Mouse (Mus musculus) stomach, embryonic 16.5 days (tissue): ENCODE results near the gene Hrh1. TPM values are rescaled to one million over a fixed set of nuclear protein-coding genes. Genes with fewer than 3 reads are reported as not detected.
A peak's percentile ranks its signal among the peaks of the same experiment; 100 is the strongest.

Experiments
- ATAC-seq: fragments of 200-750 bp; cut with Nextera tagmentation; 2 replicates; pipeline ENCODE4 v1.8.0; 2017; ENCODE audit warnings: moderate number of reproducible peaks, moderate TSS enrichment; ENCODE audit not compliant: insufficient read depth, low FRiP score
- H3K27ac ChIP-seq: fragments of 300-500 bp; sonication (generic); 2 replicates; pipeline ENCODE4 v1.5.1; 2014; ENCODE audit warnings: low read length
- H3K27me3 ChIP-seq: fragments of 300-500 bp; sonication (generic); 2 replicates; pipeline ENCODE4 v1.6.1; 2014; ENCODE audit warnings: low read length, control low read depth, mixed read lengths; ENCODE audit not compliant: control insufficient read depth, insufficient read depth
- H3K36me3 ChIP-seq: fragments of 300-500 bp; sonication (generic); 2 replicates; pipeline ENCODE4 v1.6.1; 2014; ENCODE audit warnings: low read length; ENCODE audit not compliant: control insufficient read depth, insufficient read depth
- H3K4me1 ChIP-seq: fragments of 300-500 bp; sonication (generic); 2 replicates; pipeline ENCODE4 v1.6.1; 2014; ENCODE audit warnings: low read length, control low read depth, mixed read lengths; ENCODE audit not compliant: control insufficient read depth, insufficient read depth
- H3K4me2 ChIP-seq: fragments of 300-500 bp; sonication (generic); 2 replicates; pipeline ENCODE4 v1.6.1; 2014; ENCODE audit warnings: low read depth, low read length, mixed read lengths
- H3K4me3 ChIP-seq: fragments of 300-500 bp; sonication (generic); replicated peaks from 2 replicates; pipeline ENCODE4 v1.5.1; 2014; ENCODE audit warnings: mild to moderate bottlenecking, low read length
- H3K9ac ChIP-seq: fragments of 300-500 bp; sonication (generic); 2 replicates; pipeline ENCODE4 v1.6.1; 2014; ENCODE audit warnings: low read length
- H3K9me3 ChIP-seq: fragments of 300-500 bp; sonication (generic); replicated peaks from 2 replicates; pipeline ENCODE4 v1.6.1; 2016; ENCODE audit warnings: low read length, control low read depth; ENCODE audit not compliant: control insufficient read depth
- WGBS: fragments of 180-500 bp; shearing (Covaris S2); extraction: QIAGEN DNeasy Blood & Tissue Kit; methylation state at CpG from one replicate; pipeline ENCODE4 v1.1.7; 2014; 5-methylcytosine and 5-hydroxymethylcytosine counted together
- polyA plus RNA-seq: library from polyadenylated mRNA; unstranded; fragments of >200 nt; fragmentation: Nextera tagmentation; extraction: Ambion mirVana; gene quantifications from 2 replicates; pipeline ENCODE4 v1.2.1, GENCODE M21; 2015

The Hrh1 gene
- polyA plus RNA-seq, 1 experiment from 2014 or later = 0.19 TPM

- Histone ChIP-seq H3K4me2 (no peak overlapping the region), H3K4me1 (0 out of 2 replicates have a peak, but pooled peaks cover 3% of the 10 kb centered on the region), H3K4me3 (no peak overlapping the region), H3K27me3 (no peaks in the 10 kb centered on the region), H3K36me3 (no peaks in the 10 kb centered on the region), H3K9ac (no peak overlapping the region), H3K9me3 (peaks cover 2% of the 10 kb centered on the region; the same call in 1 of the 2 replicates), H3K27ac (no peak overlapping the region)
- no peak for ATAC-seq
- WGBS = 77% methylated on average over 5 of the region's 5 CpGs
Observed at GRCm38 (mm10) chr6:114434524-114434923, 36.8 kb downstream of the Hrh1 start.

GRCm38 (mm10) chr6:114440302-114440701 lies 42.6 kb downstream of the Hrh1 start:
- Histone ChIP-seq H3K9ac (no peak overlapping the region), H3K4me3 (no peak overlapping the region), H3K4me2 (no peak overlapping the region), H3K4me1 (no peaks in the 10 kb centered on the region), H3K27ac (no peak overlapping the region), H3K27me3 (no peaks in the 10 kb centered on the region), H3K9me3 (peaks cover 4% of the 10 kb centered on the region; the same call in 1 of the 2 replicates), H3K36me3 (no peaks in the 10 kb centered on the region)
- WGBS = 49% methylated on average over 2 of the region's 2 CpGs
- no peak for ATAC-seq

DNA sequence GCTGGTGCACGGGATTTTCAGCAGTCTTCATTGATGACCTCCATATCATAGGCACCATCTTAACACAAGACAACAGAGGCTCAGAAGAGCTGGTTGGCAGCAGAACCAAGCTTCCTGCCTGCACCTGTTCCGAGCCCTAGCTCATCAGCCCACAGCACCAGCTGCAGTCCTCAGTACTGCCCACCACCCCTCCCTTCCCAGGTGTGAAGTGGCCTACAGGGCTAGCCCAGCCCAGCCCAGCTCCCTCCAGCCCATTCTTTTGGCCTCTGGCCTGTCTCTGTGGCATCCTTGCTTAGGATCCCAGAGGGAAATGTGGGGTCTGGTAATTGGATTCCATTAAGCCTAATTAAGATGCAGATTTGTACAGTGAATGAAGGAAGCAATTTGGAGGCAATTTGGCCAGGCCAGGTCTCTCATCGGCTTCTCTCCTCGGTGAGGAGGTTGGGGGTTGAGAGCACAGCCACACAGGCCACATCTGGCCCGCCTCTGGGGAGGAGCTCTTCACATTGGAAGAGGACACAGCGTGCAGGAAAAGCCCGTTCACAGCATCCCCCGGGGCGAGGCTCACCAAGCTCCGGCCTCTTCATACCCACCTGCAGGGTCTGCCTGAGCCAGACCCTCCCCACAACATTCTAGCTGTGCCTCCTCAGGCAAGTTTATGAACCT lies 43.2 kb downstream of the Hrh1 start:
- 60% methylated on average over 10 of the region's 10 CpGs for WGBS
- Histone ChIP-seq H3K4me1 (no peaks in the 10 kb centered on the region), H3K36me3 (no peaks in the 10 kb centered on the region), H3K9me3 (peaks cover 4% of the 10 kb centered on the region; the same call in 1 of the 2 replicates), H3K4me2 (no peak overlapping the region), H3K9ac (no peak overlapping the region), H3K27ac (no peak overlapping the region), H3K27me3 (no peaks in the 10 kb centered on the region), H3K4me3 (no peak overlapping the region)
- no peak for ATAC-seq

DNA sequence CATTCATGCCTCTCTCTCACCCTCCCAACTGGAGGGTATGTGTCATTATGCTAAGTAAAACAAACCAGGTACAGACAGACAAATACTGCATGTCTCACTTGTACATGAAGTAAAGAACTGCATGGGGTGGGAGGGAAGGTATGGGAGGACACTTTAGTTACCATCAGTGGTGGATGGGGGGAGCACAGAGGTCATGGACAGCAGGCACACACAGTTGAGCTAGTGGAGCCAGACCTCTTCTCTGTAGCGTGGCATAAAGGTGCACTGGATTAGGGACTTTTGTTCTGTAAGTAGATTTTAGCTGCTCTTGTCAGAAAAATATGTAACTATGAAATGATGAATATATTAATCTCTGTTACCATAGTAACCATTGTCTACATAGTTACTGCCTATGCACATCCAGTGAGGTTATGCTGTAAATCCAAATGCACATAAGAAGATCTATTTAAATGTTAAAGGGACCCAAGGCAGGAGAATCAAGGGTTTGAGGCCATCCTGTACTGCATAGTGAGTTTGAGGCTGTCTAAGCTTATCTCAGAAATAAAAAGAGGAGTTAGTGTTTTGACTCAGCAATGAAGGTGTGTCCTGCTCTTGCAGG lies 46.6 kb downstream of the Hrh1 start:
- Histone ChIP-seq H3K27me3 (no peaks in the 10 kb centered on the region), H3K4me3 (no peak overlapping the region), H3K4me2 (no peak overlapping the region), H3K9ac (no peak overlapping the region), H3K27ac (no peak overlapping the region), H3K9me3 (peaks cover 4% of the 10 kb centered on the region; the same call in 1 of the 2 replicates), H3K36me3 (no peaks in the 10 kb centered on the region), H3K4me1 (no peaks in the 10 kb centered on the region)
- 58% methylated on average over 1 of the region's 1 CpGs for WGBS
- no peak for ATAC-seq

GRCm38 (mm10) chr6:114444976-114445375 lies 47.2 kb downstream of the Hrh1 start:
- Histone ChIP-seq H3K4me1 (no peaks in the 10 kb centered on the region), H3K9me3 (no peaks in the 10 kb centered on the region), H3K36me3 (no peaks in the 10 kb centered on the region), H3K4me2 (no peak overlapping the region), H3K9ac (no peak overlapping the region), H3K27ac (no peak overlapping the region), H3K4me3 (no peak overlapping the region), H3K27me3 (no peaks in the 10 kb centered on the region)
- no peak for ATAC-seq
- 56% methylated on average over 3 of the region's 3 CpGs for WGBS

DNA sequence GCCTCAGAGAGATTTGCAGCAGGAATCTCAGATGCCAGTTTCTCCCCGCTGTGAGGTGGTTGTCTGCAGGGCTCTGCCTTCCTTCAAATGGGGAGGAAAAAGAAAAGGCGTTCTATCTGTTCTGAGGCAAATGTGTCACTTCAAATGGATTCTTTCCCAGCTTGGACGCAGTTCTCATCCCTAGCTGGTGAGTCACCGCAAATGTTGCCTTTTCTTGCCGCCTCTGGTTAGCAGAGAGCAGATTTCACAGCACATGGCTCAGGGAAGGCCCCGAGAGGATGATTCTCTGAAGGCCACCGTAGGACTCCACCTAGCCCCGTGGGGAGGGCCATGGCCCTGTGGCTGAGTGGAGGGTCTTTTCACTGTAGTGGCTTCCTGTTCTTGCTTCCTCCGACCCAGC lies 51.2 kb downstream of the Hrh1 start:
- H3K4me1 ChIP-seq = no peaks in the 10 kb centered on the region
- H3K9ac ChIP-seq = no peak overlapping the region
- WGBS = 58% methylated on average over 9 of the region's 9 CpGs
- no peaks in the 10 kb centered on the region for H3K36me3 ChIP-seq
- H3K4me2 ChIP-seq = no peak overlapping the region
- no peak overlapping the region for H3K4me3 ChIP-seq
- no peaks in the 10 kb centered on the region for H3K9me3 ChIP-seq
- no peaks in the 10 kb centered on the region for H3K27me3 ChIP-seq
- H3K27ac ChIP-seq = no peak overlapping the region
- ATAC-seq = 0 out of 2 replicates have a peak, but pooled peaks have one; percentile 21

GRCm38 (mm10) chr6:114455267-114455666 lies 57.5 kb downstream of the Hrh1 start:
- 84% methylated on average over 4 of the region's 4 CpGs for WGBS
- Histone ChIP-seq H3K27me3 (no peaks in the 10 kb centered on the region), H3K4me3 (no peak overlapping the region), H3K9ac (no peak overlapping the region), H3K4me1 (no peaks in the 10 kb centered on the region), H3K4me2 (no peak overlapping the region), H3K36me3 (no peaks in the 10 kb centered on the region), H3K27ac (no peak overlapping the region), H3K9me3 (no peaks in the 10 kb centered on the region)
- ATAC-seq = no peak

DNA sequence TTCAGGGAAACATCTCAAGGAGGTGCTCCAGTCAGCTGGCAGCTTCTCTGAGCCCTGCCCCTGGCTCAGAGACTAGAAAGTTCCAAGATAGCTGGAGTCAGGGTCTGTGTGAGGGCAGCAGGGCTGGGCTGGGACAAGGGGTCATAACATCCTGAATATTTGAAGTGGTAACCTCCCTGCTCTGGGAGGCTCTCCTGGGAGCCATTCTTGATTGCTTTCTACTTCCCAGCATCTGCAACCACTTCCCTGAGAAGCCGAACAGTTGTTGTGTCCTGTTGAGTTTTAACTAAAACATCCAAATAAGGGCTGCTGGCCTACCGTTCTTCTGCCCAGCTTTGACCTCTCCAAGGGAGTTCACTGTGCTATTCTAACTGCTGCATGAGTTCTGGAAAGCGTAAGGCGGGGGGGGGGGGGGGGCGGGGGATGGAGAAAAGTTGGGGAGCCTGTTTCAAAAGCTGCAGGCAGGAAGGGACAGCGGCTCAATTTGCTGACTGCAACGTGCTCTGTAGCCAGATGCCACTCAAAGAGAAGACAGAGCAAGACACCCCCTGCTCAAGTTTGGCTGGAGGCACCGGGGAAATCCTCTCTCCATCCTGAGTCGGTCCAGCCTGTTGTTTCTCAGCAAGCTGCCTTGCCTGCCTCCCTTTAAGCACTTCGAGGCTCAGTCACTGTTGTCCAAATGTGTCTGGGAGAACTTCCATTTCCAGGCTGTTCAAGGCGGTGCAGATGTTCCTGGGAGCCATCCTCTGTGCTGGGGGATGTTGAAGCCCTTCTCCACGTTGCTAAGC lies 58.7 kb downstream of the Hrh1 start:
- H3K9ac ChIP-seq = 0 out of 2 replicates have a peak overlapping the region, but pooled peaks have one; percentile 14
- no peaks in the 10 kb centered on the region for H3K27me3 ChIP-seq
- WGBS = 44% methylated on average over 12 of the region's 12 CpGs
- no peak overlapping the region for H3K27ac ChIP-seq
- no peaks in the 10 kb centered on the region; the same call in 1 of the 2 replicates for H3K9me3 ChIP-seq
- no peaks in the 10 kb centered on the region for H3K36me3 ChIP-seq
- H3K4me1 ChIP-seq = no peaks in the 10 kb centered on the region
- no peak overlapping the region for H3K4me3 ChIP-seq
- no peak for ATAC-seq
- no peak overlapping the region for H3K4me2 ChIP-seq

DNA sequence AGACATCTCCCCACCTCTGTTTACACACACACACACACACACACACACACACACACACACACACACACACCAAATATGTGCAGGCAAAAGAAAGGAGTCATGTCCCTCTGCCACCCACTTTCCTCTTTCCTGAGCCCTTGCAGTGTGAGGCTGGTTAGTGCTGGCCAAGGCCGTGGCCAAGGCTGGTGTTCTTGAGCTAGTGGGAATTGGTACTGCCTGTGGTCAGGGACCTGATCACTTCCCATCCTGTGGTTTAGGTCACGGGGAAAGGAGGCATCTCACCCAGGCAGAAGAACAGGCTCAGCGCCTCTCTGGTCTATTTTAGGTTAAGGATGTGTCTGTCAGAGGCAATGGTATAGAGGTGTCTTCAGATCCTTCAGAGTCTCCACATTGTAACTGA lies 59.6 kb downstream of the Hrh1 start:
- no peaks in the 10 kb centered on the region; the same call in 1 of the 2 replicates for H3K9me3 ChIP-seq
- ATAC-seq = no peak
- no peaks in the 10 kb centered on the region for H3K27me3 ChIP-seq
- no peak overlapping the region for H3K27ac ChIP-seq
- no peak overlapping the region for H3K4me2 ChIP-seq
- no peak overlapping the region for H3K4me3 ChIP-seq
- H3K4me1 ChIP-seq = no peaks in the 10 kb centered on the region
- 85% methylated on average over 3 of the region's 3 CpGs for WGBS
- H3K36me3 ChIP-seq = no peaks in the 10 kb centered on the region
- H3K9ac ChIP-seq = no peak overlapping the region
